Mouse (Mus musculus) large intestine, adult 2 months (tissue): ENCODE measurements around the gene Rpa2. TPM values are rescaled to one million over a fixed set of nuclear protein-coding genes. Genes with fewer than 3 reads are reported as not detected.

ENCODE experiments used
- DNase-seq: peaks from one replicate; pipeline ENCODE4 v3.0.0-alpha.2; 2012; ENCODE audit warnings: low read depth, low spot score
- WGBS: fragments of 180-500 bp; shearing (Covaris S2); methylation state at CpG from one replicate; pipeline ENCODE4 v1.1.7; 2018; 5-methylcytosine and 5-hydroxymethylcytosine counted together
- polyA plus RNA-seq: library from polyadenylated mRNA; depleted of rRNA; stranded (reverse); fragments of >200 nt; gene quantifications from 2 replicates; pipeline ENCODE4 v1.2.3, GENCODE M21; 2012

The Rpa2 gene
- polyA plus RNA-seq, 1 experiment, result 26.2 TPM

DNA sequence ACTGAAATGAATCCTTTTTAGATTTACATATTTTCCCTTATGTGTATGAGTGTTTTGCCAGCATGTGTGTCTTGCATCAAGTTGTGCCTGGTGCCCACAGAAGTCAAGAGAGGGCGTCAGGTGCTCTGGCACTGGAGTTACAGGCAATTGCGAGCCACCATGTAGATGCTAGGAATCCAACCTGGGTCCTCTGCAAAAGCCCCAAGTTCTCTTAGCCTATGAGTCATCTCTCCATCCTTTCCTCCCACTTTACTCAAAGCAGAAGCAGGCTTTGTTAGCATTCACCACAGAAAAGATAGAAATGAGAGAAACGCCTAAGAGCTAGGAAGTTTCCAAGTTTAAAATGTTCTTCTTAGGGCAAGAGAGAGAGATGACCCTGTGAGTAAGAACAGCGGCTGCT lies 31.7 kb downstream of the Rpa2 start:
- no peak for DNase-seq

DNA sequence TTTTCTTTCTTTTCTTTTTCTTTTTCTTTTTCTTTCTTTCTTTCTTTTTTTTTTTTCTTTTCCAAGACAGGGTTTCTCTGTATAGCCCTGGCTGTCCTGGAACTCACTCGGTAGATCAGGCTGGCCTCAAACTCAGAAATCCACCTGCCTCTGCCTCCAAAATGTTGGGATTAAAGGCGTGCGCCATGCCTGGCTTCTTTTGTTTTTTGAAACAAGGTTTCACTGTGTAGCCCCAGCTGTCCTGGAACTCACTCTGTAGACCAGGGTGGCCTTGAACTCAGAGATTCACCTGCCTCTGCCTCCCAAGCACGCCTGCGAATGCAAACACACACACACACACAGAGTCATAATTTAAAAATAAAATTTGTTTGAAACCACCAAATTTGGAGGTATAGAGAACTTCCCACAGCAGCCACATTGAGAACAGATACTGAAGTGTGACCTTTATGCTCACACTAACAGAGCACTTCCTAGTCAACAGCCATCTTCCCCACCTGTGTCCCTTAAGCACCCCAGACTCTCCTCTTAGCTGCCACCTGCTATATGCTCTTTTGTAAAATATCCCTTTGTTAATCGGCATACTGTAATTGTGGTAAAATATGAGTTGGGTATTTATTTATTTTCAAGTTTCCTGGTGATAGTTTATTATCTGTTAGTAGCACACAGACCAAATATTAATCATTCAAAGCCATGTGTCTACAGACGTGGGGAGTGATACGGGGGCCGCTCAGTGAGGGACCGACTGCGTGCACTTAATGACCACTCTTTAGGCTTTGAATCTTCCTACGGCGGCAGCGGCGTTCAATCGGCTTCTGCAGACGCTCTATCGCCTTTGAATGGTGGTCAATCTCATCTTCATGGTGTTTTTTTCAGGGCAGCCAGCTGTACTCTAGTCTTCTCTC lies 33.3 kb downstream of the Rpa2 start:
- 84% methylated on average over 18 of the region's 18 CpGs for WGBS
- no peak for DNase-seq

More for the DNA sequence above, 31.7 kb downstream of the Rpa2 start:
- WGBS, result 80% methylated on average over 4 of the region's 4 CpGs

DNA sequence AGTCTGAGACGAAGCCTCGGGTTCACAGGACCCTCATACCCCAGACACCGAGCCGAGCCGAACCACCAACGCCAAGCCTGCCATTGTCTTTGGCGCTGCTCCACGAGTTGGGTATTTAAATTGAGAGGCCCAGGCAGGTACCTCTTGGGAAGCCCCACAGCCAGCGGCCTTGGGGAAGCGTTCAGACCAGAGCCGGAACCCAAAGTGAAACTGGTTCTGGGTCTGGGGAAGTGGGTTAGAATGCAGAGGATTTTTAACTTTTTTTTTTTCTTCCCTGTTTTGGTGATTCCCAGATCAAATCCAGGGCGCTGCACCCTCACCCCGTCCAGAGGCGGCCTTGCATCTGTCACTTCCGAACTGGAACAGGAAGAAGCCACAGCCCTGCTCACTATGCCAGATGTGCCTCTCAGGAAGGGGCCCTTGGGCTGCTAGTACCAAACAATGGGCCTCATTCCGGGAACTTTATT lies 34.1 kb downstream of the Rpa2 start:
- 59% methylated on average over 16 of the region's 16 CpGs for WGBS
- DNase-seq, result no peak

DNA sequence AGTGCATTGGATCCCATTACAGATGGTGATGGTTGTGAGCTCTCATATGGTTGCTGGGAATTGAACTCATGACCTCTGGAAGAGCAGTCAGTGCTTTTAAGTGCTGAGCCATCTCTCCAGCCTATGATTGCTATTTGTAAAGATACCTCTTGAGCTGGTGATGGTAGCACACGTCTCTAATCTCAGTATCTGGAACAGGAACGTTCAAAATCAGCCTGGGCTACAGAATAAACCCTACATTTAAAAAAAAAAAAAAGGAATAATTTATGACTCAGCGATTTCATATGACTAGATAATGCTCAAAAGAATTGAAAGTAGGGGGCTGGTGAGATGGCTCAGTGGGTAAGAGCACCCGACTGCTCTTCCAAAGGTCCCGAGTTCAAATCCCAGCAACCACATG lies 35.1 kb downstream of the Rpa2 start:
- 86% methylated on average over 5 of the region's 5 CpGs for WGBS
- DNase-seq, result no peak

DNA sequence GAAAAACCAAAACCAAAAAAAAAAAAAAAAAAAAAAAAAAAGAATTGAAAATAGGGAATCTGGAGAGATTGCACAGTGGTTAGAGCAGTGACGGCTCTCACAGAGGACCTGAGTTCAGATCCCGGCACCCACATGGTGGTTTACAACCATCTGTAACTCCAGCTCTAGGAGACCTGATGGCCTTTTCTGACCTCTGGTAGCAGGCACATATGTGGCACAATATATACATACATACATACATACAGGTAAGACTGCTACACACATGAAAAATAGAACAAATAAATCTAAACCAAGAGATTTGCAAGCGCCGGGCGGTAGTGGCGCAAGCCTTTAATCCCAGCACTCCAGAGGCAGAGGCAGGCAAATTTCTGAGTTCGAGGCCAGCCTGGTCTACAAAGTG lies 35.7 kb downstream of the Rpa2 start:
- DNase-seq, result no peak
- 97% methylated on average over 7 of the region's 7 CpGs for WGBS

DNA sequence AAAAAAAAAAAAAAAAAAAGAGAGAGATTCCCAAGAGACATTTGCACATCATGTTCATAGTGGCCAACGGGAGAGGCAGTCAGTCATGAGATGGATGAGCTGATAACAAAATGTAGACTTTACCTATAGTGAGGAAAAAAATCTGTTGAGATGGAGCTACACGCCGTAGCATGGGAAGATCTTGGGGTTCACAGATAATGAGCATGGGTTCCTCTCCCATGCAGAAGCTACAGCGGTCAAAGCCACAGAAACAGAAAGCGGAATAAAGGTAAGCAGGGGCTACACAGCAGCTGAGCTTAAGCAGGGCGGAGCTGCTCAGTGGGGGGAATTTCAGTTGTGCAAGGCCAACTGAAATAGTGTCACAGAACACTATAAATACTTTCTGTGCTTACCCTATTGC lies 36.2 kb downstream of the Rpa2 start:
- 85% methylated on average over 6 of the region's 6 CpGs for WGBS
- no peak for DNase-seq

DNA sequence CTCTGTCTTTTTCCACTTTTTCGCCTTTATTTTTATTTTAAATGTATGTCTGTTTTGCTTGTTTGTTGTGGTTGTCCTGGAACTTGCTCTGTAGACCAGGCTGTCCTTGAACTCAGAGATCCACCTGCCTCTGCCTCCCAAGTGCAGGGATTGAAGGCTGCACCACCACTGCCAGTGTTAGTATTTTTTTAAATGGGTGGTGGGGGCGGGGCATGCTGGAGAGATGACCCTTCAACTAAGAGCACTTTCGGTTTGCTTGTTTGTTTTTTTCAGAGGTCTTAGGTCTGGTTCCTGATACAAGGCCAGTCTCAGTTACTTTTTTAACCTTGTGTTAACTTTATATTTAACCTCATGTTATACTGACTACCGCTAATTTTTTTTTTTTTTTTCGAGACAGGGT lies 37.0 kb downstream of the Rpa2 start:
- 66% methylated on average over 5 of the region's 5 CpGs for WGBS
- no peak for DNase-seq

DNA sequence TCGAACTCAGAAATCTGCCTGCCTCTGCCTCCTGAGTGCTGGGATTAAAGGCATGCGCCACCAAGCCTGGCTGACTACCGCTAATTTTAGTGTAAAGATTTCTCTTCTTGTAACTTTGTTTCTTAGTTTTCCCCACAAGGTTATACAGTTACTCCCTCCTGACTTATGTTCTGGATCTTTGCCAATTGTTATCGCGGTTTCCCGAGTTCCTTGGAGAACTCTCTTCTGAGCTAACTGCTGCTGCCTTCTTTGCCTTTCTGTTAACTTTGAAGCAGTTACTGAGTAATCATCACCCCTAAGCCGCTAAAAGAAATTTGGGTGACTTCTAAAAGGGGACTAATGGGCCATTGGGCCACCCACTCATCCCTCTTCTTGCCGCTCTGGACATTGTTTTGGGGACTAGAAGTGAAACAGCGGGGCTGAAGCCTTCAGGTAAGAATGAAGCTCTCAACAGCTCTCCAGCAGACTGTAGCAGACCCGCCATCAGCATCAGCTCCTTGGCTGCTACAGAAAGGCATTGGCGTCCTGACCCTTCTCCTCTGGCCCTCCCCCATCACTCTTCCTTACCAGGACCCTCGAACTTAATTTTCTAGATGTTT lies 37.6 kb downstream of the Rpa2 start:
- 71% methylated on average over 12 of the region's 12 CpGs for WGBS
- no peak for DNase-seq

DNA sequence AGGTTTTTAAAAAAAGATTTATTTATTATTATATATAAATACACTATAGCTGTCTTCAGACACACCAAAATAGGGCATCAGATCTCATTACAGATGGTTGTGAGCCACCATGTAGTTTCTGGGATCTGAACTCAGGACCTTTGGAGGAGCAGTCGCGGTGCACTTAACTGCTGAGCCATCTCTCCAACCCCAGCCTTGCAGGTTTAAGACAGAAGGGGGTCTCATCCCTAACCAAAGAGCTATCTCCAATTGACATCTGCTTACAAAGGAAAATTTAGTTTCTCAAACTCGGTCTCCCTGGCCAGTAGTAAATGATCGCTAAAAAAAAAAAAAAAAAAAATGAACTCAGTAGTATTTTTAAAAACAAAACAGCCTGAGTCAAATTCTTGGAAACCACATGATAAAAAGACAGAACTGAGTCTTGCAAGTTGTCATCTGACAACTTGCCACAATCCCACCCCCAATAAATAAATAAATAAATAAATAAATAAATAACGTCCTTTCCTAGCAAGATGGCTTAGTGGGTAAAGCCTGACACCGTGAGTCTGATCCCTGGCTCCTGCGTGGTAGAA lies 38.6 kb downstream of the Rpa2 start:
- WGBS, result 81% methylated on average over 7 of the region's 7 CpGs
- no peak for DNase-seq

DNA sequence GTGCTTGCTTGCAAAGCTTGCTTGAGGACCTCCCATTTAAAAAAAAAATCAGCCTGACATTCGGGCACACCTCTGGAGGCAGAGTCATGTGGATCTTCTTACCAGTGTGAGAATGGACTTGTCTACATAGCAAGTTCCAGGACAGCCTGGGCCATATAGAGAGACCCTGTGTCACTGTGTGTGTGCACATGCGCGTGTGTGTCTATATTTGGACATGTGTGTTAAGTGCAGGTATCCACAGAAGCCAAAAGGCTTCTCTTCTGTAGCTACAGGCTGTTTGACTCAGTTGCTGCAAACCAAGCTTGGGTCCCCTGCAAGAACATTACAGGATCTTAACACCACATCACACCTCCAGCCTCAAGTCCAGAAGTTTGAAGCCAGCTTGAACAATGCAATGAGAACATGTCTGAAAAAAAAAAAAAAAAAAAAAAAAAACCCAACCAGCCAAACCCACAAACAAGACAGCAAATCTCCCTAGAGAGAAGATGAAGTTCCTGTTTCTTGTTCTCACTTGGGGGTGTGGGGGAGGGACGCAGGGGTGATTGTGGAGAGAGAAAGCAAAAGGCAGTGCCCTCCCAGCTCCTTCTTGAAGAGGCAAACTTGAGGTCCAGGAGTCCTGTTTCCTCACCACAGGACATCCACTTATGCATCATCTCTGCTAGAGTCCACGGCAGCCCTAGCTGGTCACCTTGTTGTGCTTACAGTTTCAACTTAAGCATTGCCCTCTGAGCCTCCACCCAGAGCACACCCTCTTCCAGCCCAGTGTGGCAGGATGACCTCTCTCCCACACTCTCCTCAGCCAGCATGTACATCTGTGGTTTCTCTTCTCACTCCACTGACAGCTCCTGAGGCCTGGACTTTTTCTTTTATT lies 39.9 kb downstream of the Rpa2 start:
- WGBS, result 53% methylated on average over 5 of the region's 5 CpGs
- DNase-seq, result no peak

DNA sequence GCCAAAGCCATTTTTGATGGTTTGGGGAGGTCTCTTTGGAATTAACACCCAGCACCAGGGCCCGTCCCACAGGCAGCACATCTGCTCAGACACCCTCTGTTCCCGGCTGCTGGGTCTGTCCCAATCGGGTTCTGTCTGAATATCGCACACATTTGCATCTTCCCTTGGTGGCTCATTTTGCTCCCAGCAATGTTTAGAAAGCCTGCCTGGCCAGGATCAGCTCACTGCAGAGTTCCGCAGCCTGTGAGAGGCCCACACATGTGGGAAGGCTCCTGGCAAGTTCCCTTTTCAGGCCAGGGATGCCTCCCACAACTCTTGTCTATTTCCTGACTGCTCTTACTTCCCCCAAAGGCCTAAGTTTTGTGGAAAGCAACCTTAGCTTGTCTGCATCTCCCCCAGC lies 41.5 kb downstream of the Rpa2 start:
- DNase-seq, result no peak
- 78% methylated on average over 5 of the region's 5 CpGs for WGBS

DNA sequence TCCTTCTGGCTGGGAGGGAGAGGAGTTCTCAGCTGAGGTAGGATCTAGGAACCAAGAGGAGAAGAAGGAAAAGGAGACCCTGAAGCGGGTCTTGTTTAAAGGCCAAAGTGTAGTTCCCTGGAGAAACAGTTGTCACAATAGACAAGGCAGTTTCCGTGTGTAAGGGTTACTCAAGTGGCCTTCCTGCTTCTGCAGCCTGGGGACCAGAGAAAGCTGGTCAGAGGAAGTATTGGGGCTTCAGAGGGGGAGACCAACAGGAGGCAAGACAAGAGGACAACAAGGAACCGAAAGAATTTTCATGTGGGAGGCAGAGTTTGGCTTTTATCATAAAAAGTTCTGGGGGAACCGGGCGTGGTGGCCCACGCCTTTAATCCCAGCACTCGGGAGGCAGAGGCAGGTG lies 48.3 kb downstream of the Rpa2 start:
- DNase-seq, result no peak
- 58% methylated on average over 7 of the region's 7 CpGs for WGBS

DNA sequence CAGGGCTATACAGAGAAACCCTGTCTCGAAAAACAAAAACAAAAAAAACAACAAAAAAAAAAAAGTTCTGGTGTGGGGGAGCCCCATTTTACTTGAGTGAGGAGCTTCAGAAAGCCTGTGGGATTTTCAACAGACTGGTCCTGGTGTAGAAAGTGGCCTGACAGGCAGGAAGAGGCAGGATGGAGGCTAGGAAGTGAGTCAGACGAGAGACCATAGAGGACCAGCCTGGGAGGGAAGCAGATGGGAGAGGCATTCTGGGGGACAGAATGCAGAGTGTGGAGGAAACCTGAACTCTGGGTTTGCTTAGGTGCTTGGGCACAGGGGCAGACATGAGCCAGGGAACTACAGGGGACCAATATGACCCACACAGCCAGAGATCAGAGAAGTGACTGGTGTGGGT lies 48.7 kb downstream of the Rpa2 start:
- no peak for DNase-seq
- WGBS, result 57% methylated on average over 2 of the region's 2 CpGs

DNA sequence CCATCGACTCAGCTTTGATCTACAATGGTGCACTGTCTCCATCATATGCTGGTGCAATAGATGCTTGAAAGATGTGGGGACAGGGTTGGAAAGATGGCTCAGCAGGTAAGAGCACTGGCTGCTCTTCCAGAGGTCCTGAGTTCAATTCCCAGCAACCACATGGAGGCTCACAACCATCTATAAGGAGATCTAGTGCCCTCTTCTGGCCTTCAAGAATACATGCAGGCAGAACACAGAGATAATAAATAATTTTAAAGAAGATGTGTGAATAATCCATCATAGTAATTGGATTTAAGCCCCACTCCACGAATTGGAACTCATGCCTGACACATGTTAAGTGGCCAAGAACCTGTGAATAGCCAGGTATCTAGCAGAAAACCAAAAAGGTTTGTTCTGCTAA lies 50.3 kb downstream of the Rpa2 start:
- 53% methylated on average over 2 of the region's 2 CpGs for WGBS
- DNase-seq, result no peak

DNA sequence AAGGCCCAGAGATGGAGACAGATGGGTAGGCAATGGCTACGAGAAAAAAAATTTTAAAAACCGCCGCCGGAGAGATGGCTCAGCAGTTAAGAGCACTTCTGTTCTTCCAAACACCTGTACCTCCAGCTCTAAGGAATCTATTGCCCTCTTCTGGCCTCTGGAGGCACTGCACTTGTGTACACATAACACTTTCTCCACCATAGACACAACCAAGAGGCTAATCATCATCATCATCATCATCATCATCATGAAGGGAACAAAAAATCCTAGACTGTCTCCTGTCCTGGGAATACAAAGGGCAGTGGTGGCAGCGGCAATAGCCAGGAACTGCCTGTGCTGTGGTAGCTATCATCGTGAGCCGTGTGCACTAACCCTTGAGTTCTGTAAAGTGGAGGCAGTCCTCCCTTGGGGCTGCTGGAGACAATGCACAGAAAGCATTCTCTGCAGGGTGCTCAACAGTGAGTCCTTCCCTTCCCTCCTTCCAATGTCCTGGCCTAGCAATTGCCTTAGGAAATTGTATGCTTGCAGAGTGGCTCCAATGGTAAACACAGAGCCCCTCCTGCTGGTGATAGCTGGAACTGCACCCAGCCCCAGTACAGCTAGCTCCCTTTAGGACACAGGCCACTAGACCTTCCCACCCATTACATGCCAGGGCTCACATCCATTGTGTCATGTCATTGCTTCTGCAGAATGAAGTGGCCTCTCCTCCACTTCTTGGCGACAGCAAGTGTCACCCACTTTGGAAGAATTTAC lies 55.7 kb downstream of the Rpa2 start:
- WGBS, result 62% methylated on average over 8 of the region's 8 CpGs
- DNase-seq, result no peak
